Mouse (Mus musculus) E14TG2a.4 (cell line): ENCODE measurements around the gene Slc25a18.

Experiments used
- CTCF ChIP-seq: conservative IDR thresholded peaks from 2 replicates; pipeline ENCODE4 v1.5.1; 2014; ENCODE audit warnings: low read length
- NANOG ChIP-seq: IDR thresholded peaks from 2 replicates; pipeline ENCODE4 v1.6.1; 2014; ENCODE audit warnings: borderline replicate concordance, low read length, mixed read lengths

GRCm38 (mm10) chr6:120773149-120773628 is at the start of gene Slc25a18:
- TF ChIP-seq CTCF (no peak), NANOG (no peak)
